Mouse (Mus musculus) megakaryocyte, embryonic 14.5 days (primary cell): ENCODE measurements around the gene C4b. TPM values are rescaled to one million over a fixed set of nuclear protein-coding genes. Genes with fewer than 3 reads are reported as not detected.
A peak's percentile ranks its signal among the peaks of the same experiment; 100 is the strongest.

Experiments
- H3K27me3 ChIP-seq: replicated peaks from 2 replicates; pipeline ENCODE3; 2012; ENCODE audit warnings: inconsistent platforms
- H3K36me3 ChIP-seq: replicated peaks from 2 replicates; pipeline ENCODE3; 2012; ENCODE audit warnings: low read length, inconsistent platforms, mixed read lengths
- H3K4me1 ChIP-seq: 2 replicates; pipeline ENCODE4 v1.6.1; 2012; ENCODE audit warnings: inconsistent platforms
- H3K4me3 ChIP-seq: replicated peaks from 2 replicates; pipeline ENCODE3; 2012; ENCODE audit warnings: moderate library complexity, mild to moderate bottlenecking, inconsistent platforms
- H3K9me3 ChIP-seq: 2 replicates; pipeline ENCODE4 v1.6.1; 2012; ENCODE audit warnings: inconsistent platforms
- FLI1 ChIP-seq: IDR thresholded peaks from 2 replicates; pipeline ENCODE4 v1.6.1; 2012; ENCODE audit warnings: low read length, inconsistent platforms, mixed read lengths
- GATA1 ChIP-seq: IDR thresholded peaks from 3 replicates; pipeline ENCODE4 v1.6.1; 2012; ENCODE audit warnings: mixed read lengths, low read length, inconsistent platforms, borderline replicate concordance
- polyA plus RNA-seq: library from polyadenylated mRNA; stranded (reverse); fragments of >175 nt; gene quantifications from 2 replicates; pipeline ENCODE4 v1.2.3, GENCODE M21; 2012; ENCODE audit warnings: low replicate concordance; ENCODE audit not compliant: insufficient read depth

C4b gene
- polyA plus RNA-seq, 1 experiment: 0.06 TPM

DNA sequence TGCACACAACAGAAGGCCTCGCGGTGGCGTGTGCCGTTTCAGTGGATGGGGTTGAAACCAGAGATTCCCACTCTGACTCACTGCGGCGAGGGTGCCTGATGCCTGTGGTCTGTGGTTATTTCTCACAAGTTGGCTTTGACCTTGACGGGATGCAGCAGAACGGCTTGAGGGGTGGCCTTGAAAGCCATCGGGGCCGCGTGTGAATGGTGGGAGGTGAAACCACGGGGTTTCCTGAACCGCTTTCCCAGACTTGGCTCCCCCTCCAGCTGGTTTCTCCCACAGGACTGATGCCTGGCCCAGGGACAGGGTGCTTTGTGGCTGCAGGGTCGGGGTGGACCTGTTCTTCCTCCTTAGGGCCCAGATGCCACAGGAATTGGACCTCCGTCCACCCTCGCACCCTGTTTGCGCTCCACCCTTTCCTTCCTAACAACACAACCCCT is 62.5 kb downstream of the C4b start:
- Histone ChIP-seq H3K4me1 (peaks cover 49% of the 10 kb centered on the region), H3K4me3 (peak overlapping the region; percentile 76), H3K36me3 (no peaks in the 10 kb centered on the region), H3K9me3 (no peaks in the 10 kb centered on the region), H3K27me3 (peaks cover 91% of the 10 kb centered on the region)
- TF ChIP-seq GATA1 (no peak), FLI1 (no peak)

DNA sequence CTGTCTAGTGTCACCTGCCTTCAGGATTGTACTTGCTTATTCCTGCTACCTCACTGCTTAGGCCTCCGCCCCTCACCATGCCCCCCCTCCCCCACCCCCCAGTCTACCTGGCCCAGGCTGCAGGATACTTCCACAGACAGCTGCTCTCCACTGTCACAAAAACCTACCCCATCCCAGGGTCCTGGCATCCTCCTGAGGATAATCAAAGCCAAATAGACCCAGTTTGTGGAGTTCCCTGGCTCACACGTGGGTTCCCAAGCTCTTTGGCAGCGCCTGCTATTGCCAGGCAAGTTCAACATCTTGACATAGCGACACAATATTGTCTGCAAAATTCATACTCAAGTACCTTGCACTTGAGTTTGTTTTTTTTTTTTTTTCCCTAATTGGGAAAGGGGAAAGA is 63.1 kb downstream of the C4b start:
- no peaks in the 10 kb centered on the region for H3K9me3 ChIP-seq
- no peak for TF ChIP-seq GATA1
- no peak for TF ChIP-seq FLI1
- no peaks in the 10 kb centered on the region for H3K36me3 ChIP-seq
- H3K27me3 ChIP-seq: peaks cover 91% of the 10 kb centered on the region
- H3K4me3 ChIP-seq: no peak overlapping the region
- peaks cover 49% of the 10 kb centered on the region for H3K4me1 ChIP-seq

DNA sequence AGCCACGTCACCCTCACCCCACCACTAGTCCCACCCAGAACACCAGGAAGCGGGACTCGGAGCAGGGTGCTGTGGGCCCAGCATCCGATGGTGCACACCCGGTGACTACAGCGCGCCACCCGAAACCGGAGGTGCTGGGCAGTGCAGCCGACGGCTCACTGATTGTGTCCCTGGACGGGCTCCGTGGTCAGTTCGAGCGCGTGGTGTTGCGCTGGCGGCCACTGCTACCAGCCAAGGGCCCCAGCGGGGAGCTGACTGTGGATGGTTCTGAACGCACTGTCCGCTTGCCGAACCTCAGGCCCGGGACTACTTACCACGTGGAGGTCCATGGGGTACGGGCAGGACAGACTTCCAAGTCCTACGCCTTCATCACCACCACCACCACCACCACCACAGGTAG is 63.5 kb downstream of the C4b start:
- no peak for TF ChIP-seq GATA1
- no peak for TF ChIP-seq FLI1
- H3K9me3 ChIP-seq: no peaks in the 10 kb centered on the region
- no peak overlapping the region for H3K4me3 ChIP-seq
- H3K4me1 ChIP-seq: peaks cover 44% of the 10 kb centered on the region
- peaks cover 91% of the 10 kb centered on the region for H3K27me3 ChIP-seq
- H3K36me3 ChIP-seq: no peaks in the 10 kb centered on the region

Other genes starting within 250 kb of the C4b start
- gene Btnl6, start 226.5 kb downstream of the C4b start, polyA plus RNA-seq: not detected in 2 replicates
- gene Notch4, start 179.6 kb downstream of the C4b start, polyA plus RNA-seq: 0.43 TPM in 1 of 2 replicates, not detected in the other
- gene Gpsm3, start 154.1 kb downstream of the C4b start, polyA plus RNA-seq: 402 and 833 TPM in 2 replicates
- 108 and 181 TPM in 2 replicates for gene Pbx2, start 152.6 kb downstream of the C4b start, polyA plus RNA-seq
- 32.8 and 44.2 TPM in 2 replicates for gene Ager, start 146.0 kb downstream of the C4b start, polyA plus RNA-seq
- 37.8 and 101 TPM in 2 replicates for gene Rnf5, start 140.2 kb downstream of the C4b start, polyA plus RNA-seq
- gene Agpat1, start 139.6 kb downstream of the C4b start, polyA plus RNA-seq: 165 and 309 TPM in 2 replicates
- gene Egfl8, start 127.9 kb downstream of the C4b start, polyA plus RNA-seq: 1.9 TPM in 1 of 2 replicates, not detected in the other
- 40.9 and 74.9 TPM in 2 replicates for gene Ppt2, start 115.4 kb downstream of the C4b start, polyA plus RNA-seq
- gene Prrt1, start 114.3 kb downstream of the C4b start, polyA plus RNA-seq: not detected in 2 replicates
- gene Fkbpl, start 99.1 kb downstream of the C4b start, polyA plus RNA-seq: 6.1 and 22.5 TPM in 2 replicates
- 192 and 427 TPM in 2 replicates for gene Atf6b, start 96.7 kb downstream of the C4b start, polyA plus RNA-seq
- 0.03 TPM in 1 of 2 replicates, not detected in the other for gene Tnxb, start 73.3 kb downstream of the C4b start, polyA plus RNA-seq
- gene Cyp21a1, start 60.7 kb upstream of the C4b start, polyA plus RNA-seq: not detected in 2 replicates
- 44.3 and 85.0 TPM in 2 replicates for gene Stk19, start 93.1 kb upstream of the C4b start, polyA plus RNA-seq
- 61.9 and 137 TPM in 2 replicates for gene Dxo, start 93.1 kb upstream of the C4b start, polyA plus RNA-seq
- gene Skiv2l, start 106.3 kb upstream of the C4b start, polyA plus RNA-seq: 25.1 and 27.6 TPM in 2 replicates
- 67.5 and 220 TPM in 2 replicates for gene Nelfe, start 106.5 kb upstream of the C4b start, polyA plus RNA-seq
- gene Cfb, start 118.6 kb upstream of the C4b start, polyA plus RNA-seq: 0.54 TPM in 1 of 2 replicates, not detected in the other
- 6.7 and 15.4 TPM in 2 replicates for gene Zbtb12, start 135.6 kb upstream of the C4b start, polyA plus RNA-seq
- gene Gm20547, start 138.2 kb upstream of the C4b start, polyA plus RNA-seq: not detected in 2 replicates
- gene C2, start 154.4 kb upstream of the C4b start, polyA plus RNA-seq: 3.0 and 6.0 TPM in 2 replicates
- gene Ehmt2, start 154.6 kb upstream of the C4b start, polyA plus RNA-seq: 356 and 543 TPM in 2 replicates
- not detected in 2 replicates for gene Slc44a4, start 170.6 kb upstream of the C4b start, polyA plus RNA-seq
- 12.4 and 41.3 TPM in 2 replicates for gene Neu1, start 187.4 kb upstream of the C4b start, polyA plus RNA-seq
- gene Hspa1b, start 215.4 kb upstream of the C4b start, polyA plus RNA-seq: 4.5 and 7.2 TPM in 2 replicates
- gene Gm20481, start 226.0 kb upstream of the C4b start, polyA plus RNA-seq: not detected in 2 replicates
- 1.5 and 2.0 TPM in 2 replicates for gene Hspa1a, start 228.3 kb upstream of the C4b start, polyA plus RNA-seq
- gene Hspa1l, start 228.8 kb upstream of the C4b start, polyA plus RNA-seq: not detected in 2 replicates
- 64.3 and 95.0 TPM in 2 replicates for gene Lsm2, start 238.0 kb upstream of the C4b start, polyA plus RNA-seq